Mouse (Mus musculus) neural tube, embryonic 15.5 days (tissue): Measurements from ENCODE around the gene Chst8. TPM values are rescaled to one million over a fixed set of nuclear protein-coding genes. Genes with fewer than 3 reads are reported as not detected.

Experiments
- ATAC-seq: fragments of 200-750 bp; cut with Nextera tagmentation; 2 replicates; pipeline ENCODE4 v1.8.0; 2017; ENCODE audit warnings: mild to moderate bottlenecking, moderate TSS enrichment, moderate library complexity; ENCODE audit not compliant: low FRiP score
- H3K27ac ChIP-seq: fragments of 300-500 bp; sonication (generic); replicated peaks from 2 replicates; pipeline ENCODE4 v1.5.1; 2015; ENCODE audit warnings: mild to moderate bottlenecking, inconsistent platforms
- H3K27me3 ChIP-seq: fragments of 300-500 bp; sonication (generic); replicated peaks from 2 replicates; pipeline ENCODE4 v1.6.1; 2015; ENCODE audit warnings: inconsistent platforms
- H3K36me3 ChIP-seq: fragments of 300-500 bp; sonication (generic); 2 replicates; pipeline ENCODE4 v1.6.1; 2015; ENCODE audit warnings: inconsistent platforms
- H3K4me1 ChIP-seq: fragments of 300-500 bp; sonication (generic); 2 replicates; pipeline ENCODE4 v1.6.1; 2015; ENCODE audit warnings: inconsistent platforms
- H3K4me2 ChIP-seq: fragments of 300-500 bp; sonication (generic); 2 replicates; pipeline ENCODE4 v1.6.1; 2015; ENCODE audit warnings: inconsistent platforms, mild to moderate bottlenecking, moderate library complexity
- H3K4me3 ChIP-seq: fragments of 300-500 bp; sonication (generic); replicated peaks from 2 replicates; pipeline ENCODE4 v1.5.1; 2015; ENCODE audit warnings: mild to moderate bottlenecking, inconsistent platforms
- H3K9ac ChIP-seq: fragments of 300-500 bp; sonication (generic); replicated peaks from 2 replicates; pipeline ENCODE4 v1.6.1; 2015; ENCODE audit warnings: mild to moderate bottlenecking, inconsistent platforms
- H3K9me3 ChIP-seq: fragments of 300-500 bp; sonication (generic); replicated peaks from 2 replicates; pipeline ENCODE4 v1.6.1; 2016; ENCODE audit warnings: inconsistent platforms
- WGBS: fragments of 180-500 bp; shearing (Covaris S2); methylation state at CpG from one replicate; pipeline ENCODE4 v1.1.7; 2015; ENCODE audit warnings: mixed read lengths; 5-methylcytosine and 5-hydroxymethylcytosine counted together
- polyA plus RNA-seq: library from polyadenylated mRNA; unstranded; fragments of >200 nt; fragmentation: Nextera tagmentation; extraction: Ambion mirVana; gene quantifications from 2 replicates; pipeline ENCODE4 v1.2.1, GENCODE M21; 2015

The Chst8 gene
- polyA plus RNA-seq, 1 experiment from 2014 or later, result 13.3 TPM

DNA sequence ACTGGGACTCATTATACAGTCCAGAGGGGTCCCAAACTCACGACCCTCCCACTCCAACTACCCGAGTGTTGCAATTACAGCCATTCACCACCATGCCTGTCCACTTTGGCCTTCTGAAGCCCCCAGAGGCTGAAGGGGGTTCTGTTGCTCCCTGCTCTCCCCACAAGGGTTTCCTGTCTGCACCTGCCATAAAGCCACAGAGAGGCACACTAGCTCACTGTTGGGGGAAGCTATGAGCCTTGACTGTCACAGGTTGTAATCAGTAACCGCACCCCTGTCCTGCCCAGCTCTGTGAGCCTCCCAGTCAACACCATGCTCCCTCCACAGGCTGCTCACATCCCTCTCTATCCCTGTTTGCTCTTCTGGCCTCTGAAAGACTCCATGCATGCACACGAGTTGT is 64.0 kb downstream of the Chst8 start:
- Histone ChIP-seq H3K36me3 (no peaks in the 10 kb centered on the region), H3K9me3 (no peaks in the 10 kb centered on the region), H3K4me3 (no peak overlapping the region), H3K27me3 (no peaks in the 10 kb centered on the region; the same call in 1 of the 2 replicates), H3K4me1 (peaks cover 44% of the 10 kb centered on the region), H3K27ac (no peak overlapping the region), H3K4me2 (no peak overlapping the region), H3K9ac (no peak overlapping the region)
- ATAC-seq, result no peak
- 81% methylated on average over 4 of the region's 4 CpGs for WGBS

DNA sequence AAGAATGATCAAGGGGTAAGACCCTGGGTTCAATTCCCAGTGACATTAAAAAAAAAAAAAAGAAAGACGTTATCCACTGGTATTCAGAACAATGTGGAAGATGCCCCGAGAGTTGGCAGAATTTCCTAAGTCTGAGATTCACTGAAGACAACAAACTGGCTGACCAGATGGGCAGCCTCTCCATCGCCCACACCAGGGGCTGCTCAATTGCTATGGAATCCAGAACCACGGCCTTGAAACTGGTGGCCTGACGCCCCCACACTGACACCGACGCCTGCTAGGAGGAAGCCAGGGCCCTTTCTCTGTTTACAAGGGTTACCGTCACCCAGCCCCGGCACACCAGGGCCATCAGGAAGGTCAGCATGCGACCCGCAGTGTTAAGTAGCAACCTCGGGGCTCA is 64.8 kb downstream of the Chst8 start:
- no peaks in the 10 kb centered on the region for H3K9me3 ChIP-seq
- H3K27me3 ChIP-seq, result no peaks in the 10 kb centered on the region; the same call in 1 of the 2 replicates
- H3K9ac ChIP-seq, result no peak overlapping the region
- ATAC-seq, result no peak
- no peak overlapping the region for H3K4me3 ChIP-seq
- no peak overlapping the region for H3K27ac ChIP-seq
- H3K4me2 ChIP-seq, result no peak overlapping the region
- peaks cover 39% of the 10 kb centered on the region for H3K4me1 ChIP-seq
- H3K36me3 ChIP-seq, result no peaks in the 10 kb centered on the region
- 78% methylated on average over 12 of the region's 12 CpGs for WGBS

DNA sequence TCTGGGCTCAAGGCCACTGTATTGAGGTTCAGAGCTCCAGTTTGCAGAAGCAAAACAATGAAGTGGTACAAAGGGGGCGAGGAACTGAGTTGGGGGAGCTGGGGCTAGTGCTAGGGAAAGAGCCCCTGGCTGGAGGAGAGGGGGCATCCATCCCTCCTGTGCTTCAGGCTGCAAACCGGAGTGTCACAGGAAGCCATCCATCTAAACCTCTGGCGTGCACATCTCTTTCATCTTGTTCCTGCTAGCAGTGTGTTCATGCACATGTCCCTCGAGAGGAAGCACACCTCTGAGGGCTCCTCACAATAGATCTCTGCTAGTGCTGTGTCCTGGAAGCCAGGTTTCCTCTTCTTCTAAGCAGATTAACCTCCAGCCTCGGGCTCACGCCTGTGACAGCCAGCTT is 65.9 kb downstream of the Chst8 start:
- Histone ChIP-seq H3K36me3 (no peaks in the 10 kb centered on the region), H3K27me3 (no peaks in the 10 kb centered on the region; the same call in 1 of the 2 replicates), H3K9ac (no peak overlapping the region), H3K4me1 (peaks cover 30% of the 10 kb centered on the region), H3K4me3 (no peak overlapping the region), H3K4me2 (no peak overlapping the region), H3K27ac (no peak overlapping the region), H3K9me3 (no peaks in the 10 kb centered on the region)
- 56% methylated on average over 6 of the region's 6 CpGs for WGBS
- ATAC-seq, result no peak

DNA sequence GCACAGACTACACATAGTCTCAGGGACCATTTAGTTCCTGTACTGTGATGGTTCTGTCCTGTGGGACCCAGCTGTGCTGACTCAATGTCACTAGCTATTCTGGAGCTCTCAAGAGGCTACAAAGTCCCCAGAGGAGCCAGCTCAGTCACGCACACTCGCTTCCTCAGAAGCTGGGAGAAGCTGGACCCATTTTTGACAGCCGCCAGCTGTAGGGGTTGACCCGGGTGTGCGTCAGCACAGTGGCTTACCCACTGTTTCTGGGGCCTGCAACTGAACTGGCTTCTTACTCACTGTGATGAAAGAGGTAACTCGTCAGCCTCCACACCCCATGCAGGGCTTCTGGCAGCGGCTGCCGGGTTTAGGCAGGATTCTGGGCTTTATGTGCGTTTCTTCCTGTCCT is 66.3 kb downstream of the Chst8 start:
- Histone ChIP-seq H3K27ac (no peak overlapping the region), H3K27me3 (no peaks in the 10 kb centered on the region; the same call in 1 of the 2 replicates), H3K4me1 (peaks cover 30% of the 10 kb centered on the region), H3K4me2 (no peak overlapping the region), H3K9ac (no peak overlapping the region), H3K36me3 (no peaks in the 10 kb centered on the region), H3K4me3 (no peak overlapping the region), H3K9me3 (no peaks in the 10 kb centered on the region)
- ATAC-seq, result no peak
- 47% methylated on average over 9 of the region's 9 CpGs for WGBS

DNA sequence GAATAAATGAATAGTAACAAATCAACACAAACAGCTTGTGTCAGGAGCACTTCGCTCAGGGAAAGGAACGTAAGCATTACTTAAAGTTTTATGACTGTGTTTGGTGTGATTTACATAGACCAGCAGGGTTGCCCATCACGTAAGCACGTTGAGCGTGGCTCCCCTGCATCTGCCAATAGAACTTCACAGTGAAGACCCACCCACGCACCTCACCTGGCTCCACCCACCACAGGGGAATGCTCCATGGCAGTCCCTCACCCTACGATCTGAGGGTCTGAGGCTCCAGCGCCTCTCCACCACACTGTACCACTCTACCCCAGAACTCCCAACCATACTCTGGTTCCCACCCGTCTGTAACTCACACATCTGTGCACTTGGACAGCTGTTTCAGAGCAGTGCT is 67.1 kb downstream of the Chst8 start:
- H3K27me3 ChIP-seq, result no peaks in the 10 kb centered on the region
- H3K4me1 ChIP-seq, result peaks cover 27% of the 10 kb centered on the region
- H3K9me3 ChIP-seq, result no peaks in the 10 kb centered on the region
- WGBS, result 45% methylated on average over 9 of the region's 9 CpGs
- H3K4me2 ChIP-seq, result no peak overlapping the region; the same call in 1 of the 2 replicates
- no peaks in the 10 kb centered on the region for H3K36me3 ChIP-seq
- no peak overlapping the region for H3K4me3 ChIP-seq
- no peak overlapping the region for H3K9ac ChIP-seq
- H3K27ac ChIP-seq, result no peak overlapping the region; the same call in 1 of the 2 replicates
- peak; percentile 48 for ATAC-seq

DNA sequence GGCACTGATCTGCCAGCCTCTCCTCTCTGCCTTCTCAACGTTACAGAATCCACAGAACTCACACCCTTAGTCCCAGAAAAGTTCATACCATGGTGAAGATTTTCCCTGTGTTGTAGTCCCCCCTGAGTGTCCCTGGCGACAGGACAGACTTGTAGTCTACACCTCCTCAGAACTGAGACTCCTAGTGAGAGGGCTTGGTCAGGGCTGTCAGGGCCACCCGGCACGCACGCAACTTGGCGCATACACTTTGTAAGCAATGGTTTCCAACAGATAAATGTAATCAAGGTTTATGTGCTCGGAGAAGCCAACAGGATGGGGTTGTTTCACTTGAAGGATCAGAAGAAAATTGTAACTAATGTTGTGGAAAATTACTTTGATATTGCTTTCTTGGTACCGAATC is 67.5 kb downstream of the Chst8 start:
- no peak overlapping the region for H3K4me3 ChIP-seq
- no peak overlapping the region for H3K9ac ChIP-seq
- no peaks in the 10 kb centered on the region for H3K36me3 ChIP-seq
- H3K4me2 ChIP-seq, result no peak overlapping the region
- H3K27ac ChIP-seq, result no peak overlapping the region
- WGBS, result 50% methylated on average over 8 of the region's 8 CpGs
- no peak for ATAC-seq
- H3K9me3 ChIP-seq, result no peaks in the 10 kb centered on the region
- H3K4me1 ChIP-seq, result peaks cover 23% of the 10 kb centered on the region
- H3K27me3 ChIP-seq, result no peaks in the 10 kb centered on the region

DNA sequence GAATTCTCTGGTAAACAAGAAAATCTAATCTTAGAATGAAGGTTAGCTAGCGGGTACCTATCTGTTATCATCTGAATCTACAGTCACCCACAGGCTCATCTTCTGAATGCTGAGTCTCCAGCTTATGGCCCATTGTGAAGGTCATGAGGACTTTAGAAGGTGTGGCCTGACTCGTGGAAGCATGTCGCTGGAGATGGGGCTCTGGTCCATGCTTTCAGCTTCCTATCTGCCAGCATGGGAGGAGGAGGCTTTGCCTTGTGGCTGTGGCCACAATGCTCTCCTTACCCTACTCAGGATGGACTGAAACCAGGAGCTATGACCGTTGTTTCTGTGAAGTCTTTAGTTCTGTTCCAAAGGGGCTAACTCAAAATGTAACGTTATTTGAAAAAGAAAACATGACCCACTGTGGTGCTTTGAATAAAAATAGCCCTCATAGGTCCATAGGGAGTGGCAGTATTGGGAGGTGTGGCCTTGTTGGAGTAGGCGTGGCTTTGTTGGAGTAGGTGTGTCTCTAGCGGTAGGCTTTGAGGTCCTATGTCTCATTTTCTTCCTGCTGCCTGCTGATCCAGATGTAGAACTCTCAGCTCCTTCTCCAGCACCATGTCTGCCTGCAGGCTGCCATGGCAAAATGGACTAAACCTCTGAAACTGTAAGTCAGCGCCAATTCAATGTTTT is 69.0 kb downstream of the Chst8 start:
- no peaks in the 10 kb centered on the region for H3K36me3 ChIP-seq
- peaks cover 21% of the 10 kb centered on the region for H3K4me1 ChIP-seq
- WGBS, result 83% methylated on average over 8 of the region's 8 CpGs
- H3K9me3 ChIP-seq, result no peaks in the 10 kb centered on the region
- no peak for ATAC-seq
- H3K9ac ChIP-seq, result no peak overlapping the region
- no peak overlapping the region for H3K4me3 ChIP-seq
- no peak overlapping the region for H3K27ac ChIP-seq
- H3K27me3 ChIP-seq, result no peaks in the 10 kb centered on the region
- H3K4me2 ChIP-seq, result no peak overlapping the region

DNA sequence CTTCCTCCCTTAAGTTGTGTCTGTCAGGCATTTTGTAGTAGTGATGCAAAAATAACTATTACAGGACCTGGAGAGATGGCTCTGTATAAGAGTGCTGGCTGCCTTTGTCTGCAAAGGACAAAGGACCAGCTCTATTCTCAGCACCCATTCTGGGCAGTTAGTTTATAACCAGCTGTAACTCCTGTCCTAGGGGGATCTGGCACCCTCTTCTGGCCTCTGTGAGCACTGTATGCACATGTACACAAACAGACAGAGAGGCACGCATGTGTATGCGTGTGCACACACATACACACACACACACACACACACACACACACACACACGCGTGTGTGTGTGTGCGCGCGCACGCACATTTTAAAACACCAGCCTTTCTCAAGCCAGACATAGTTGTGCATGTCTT is 73.1 kb downstream of the Chst8 start:
- H3K27ac ChIP-seq, result no peak overlapping the region
- H3K36me3 ChIP-seq, result no peaks in the 10 kb centered on the region
- H3K4me2 ChIP-seq, result no peak overlapping the region
- H3K9me3 ChIP-seq, result no peaks in the 10 kb centered on the region
- no peak overlapping the region for H3K4me3 ChIP-seq
- 97% methylated on average over 8 of the region's 8 CpGs for WGBS
- H3K9ac ChIP-seq, result no peak overlapping the region
- no peaks in the 10 kb centered on the region for H3K4me1 ChIP-seq
- ATAC-seq, result no peak
- H3K27me3 ChIP-seq, result no peaks in the 10 kb centered on the region

DNA sequence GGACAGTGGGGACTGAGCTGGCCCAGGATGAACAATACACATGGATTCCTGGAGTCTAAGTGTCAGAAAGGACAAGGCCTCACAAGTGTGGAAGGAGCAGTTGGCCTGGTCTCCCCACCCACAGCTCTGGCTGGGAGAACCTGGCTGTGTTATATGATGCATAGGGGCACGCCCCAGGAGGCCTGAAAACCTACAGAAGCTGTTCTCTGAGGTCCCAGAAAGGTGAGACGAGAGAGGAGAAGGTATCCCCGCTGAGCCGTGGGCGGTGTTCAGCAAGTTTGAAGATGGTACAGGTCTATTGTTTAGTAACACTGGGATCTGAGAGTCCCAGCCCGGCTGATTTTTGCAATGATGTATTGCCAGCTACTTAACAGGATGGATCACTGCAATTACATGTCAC is 75.3 kb downstream of the Chst8 start:
- Histone ChIP-seq H3K9ac (no peak overlapping the region), H3K9me3 (no peaks in the 10 kb centered on the region), H3K36me3 (no peaks in the 10 kb centered on the region), H3K27ac (no peak overlapping the region), H3K27me3 (no peaks in the 10 kb centered on the region), H3K4me2 (no peak overlapping the region), H3K4me1 (no peaks in the 10 kb centered on the region), H3K4me3 (no peak overlapping the region)
- WGBS, result 83% methylated on average over 6 of the region's 6 CpGs
- ATAC-seq, result no peak

DNA sequence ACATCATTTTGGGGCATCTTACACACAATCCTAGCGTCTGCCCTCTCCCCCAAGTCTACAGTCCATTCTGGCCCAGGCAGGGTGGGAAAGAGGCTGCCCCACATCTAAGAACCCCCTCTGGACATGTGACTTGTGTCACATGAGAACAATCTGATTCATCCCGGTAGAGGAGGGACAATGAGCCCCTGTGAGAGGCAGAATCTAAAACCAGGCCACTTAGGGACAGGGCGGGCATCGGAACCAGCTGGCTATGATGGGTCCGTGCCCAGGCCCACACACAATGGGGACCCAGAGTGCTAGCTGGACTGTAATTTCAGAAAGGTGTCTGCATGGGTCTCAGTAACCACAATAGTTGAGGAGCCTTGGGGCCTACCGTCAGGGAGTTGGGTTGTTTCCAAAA is 78.2 kb downstream of the Chst8 start:
- WGBS, result 72% methylated on average over 6 of the region's 6 CpGs
- ATAC-seq, result no peak

DNA sequence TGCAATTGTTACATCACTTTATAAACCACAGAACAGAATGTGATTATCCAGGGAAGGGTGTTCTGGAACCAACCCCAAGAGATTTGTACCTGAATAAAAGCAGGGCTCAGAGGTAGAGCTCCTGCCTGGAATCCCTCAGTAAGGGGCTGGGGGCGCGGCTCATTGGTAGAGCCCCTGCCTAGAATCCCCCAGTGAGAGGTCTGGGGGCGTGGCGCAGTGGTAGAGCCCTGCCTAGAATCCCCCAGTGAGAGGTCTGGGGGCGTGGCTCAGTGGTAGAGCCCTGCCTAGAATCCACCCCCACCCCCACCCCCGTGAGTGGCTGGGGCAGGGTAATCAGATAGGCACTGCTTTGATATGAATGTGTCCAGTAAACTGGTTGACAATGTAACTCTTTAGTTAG is 83.6 kb downstream of the Chst8 start:
- Histone ChIP-seq H3K27ac (no peak overlapping the region), H3K27me3 (no peaks in the 10 kb centered on the region), H3K9ac (no peak overlapping the region), H3K4me1 (no peaks in the 10 kb centered on the region), H3K4me2 (no peak overlapping the region), H3K4me3 (no peak overlapping the region), H3K36me3 (no peaks in the 10 kb centered on the region), H3K9me3 (no peaks in the 10 kb centered on the region)
- ATAC-seq, result peak; percentile 36; the same call in 1 of the 2 replicates
- WGBS, result 47% methylated on average over 6 of the region's 6 CpGs

More for the DNA sequence above, 78.2 kb downstream of the Chst8 start:
- Histone ChIP-seq H3K36me3 (no peaks in the 10 kb centered on the region), H3K27ac (no peak overlapping the region), H3K9ac (no peak overlapping the region), H3K4me3 (no peak overlapping the region), H3K9me3 (no peaks in the 10 kb centered on the region), H3K4me1 (no peaks in the 10 kb centered on the region), H3K4me2 (no peak overlapping the region), H3K27me3 (no peaks in the 10 kb centered on the region)

DNA sequence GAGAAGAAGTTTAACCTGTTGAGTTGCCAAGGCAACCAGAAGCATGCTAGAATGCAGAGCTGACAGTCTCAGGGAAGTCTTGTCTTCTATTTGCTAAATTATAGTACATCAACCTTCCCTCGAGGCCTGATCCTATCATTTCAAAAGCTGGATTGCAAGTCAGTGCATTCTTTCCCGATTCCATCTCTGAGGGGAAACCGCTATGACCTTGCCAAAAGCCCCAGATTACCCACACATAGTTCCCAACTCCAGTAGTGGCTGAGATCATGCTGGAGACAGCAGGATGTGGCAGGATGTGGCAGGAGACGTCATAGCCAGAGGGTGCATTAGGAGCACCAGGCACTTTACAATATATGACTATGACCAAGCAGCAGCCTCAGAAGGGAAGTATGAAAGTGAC is 87.3 kb downstream of the Chst8 start:
- Histone ChIP-seq H3K4me1 (peaks cover 22% of the 10 kb centered on the region), H3K9ac (no peak overlapping the region), H3K4me2 (no peak overlapping the region), H3K27me3 (no peaks in the 10 kb centered on the region), H3K4me3 (no peak overlapping the region), H3K36me3 (no peaks in the 10 kb centered on the region), H3K9me3 (no peaks in the 10 kb centered on the region), H3K27ac (no peak overlapping the region)
- no peak for ATAC-seq
- 86% methylated on average over 4 of the region's 4 CpGs for WGBS
